ENCODE assay signal across 8 mouse cellular contexts in genomic region chrX:70476792-70477776, GRCm38 (mm10). TPM values are rescaled to one million over a fixed set of nuclear protein-coding genes. Genes with fewer than 3 reads are reported as not detected.
DNase-seq lines count a peak whose midpoint lies in the region; ATAC-seq lines count a peak whose summit lies in the region.

Tmem185a (minus strand) TSS chrX:70477180.

- H3K27ac ChIP-seq in hindbrain, embryonic 16.5 days (ENCODE audit: low read depth, low read length): peak within 1 kb of the TSS; percentile 84
- no peak within 1 kb of the TSS; the same call in 1 of the 2 replicates for H3K27ac ChIP-seq in macrophage

- H3K9ac ChIP-seq in hindbrain, embryonic 16.5 days (ENCODE audit: low read depth, low read length): peak within 1 kb of the TSS; percentile 71

- no peaks in the 10 kb centered on the region for H3K27me3 ChIP-seq in hindbrain, embryonic 16.5 days (replicated peaks; ENCODE audit: control insufficient read depth, insufficient read depth, low read length)

- peak; percentile 85 for DNase-seq in R1 (ENCODE audit: low read depth, low spot score)
- DNase-seq in cerebellum, postnatal 25 days: peak; percentile 90 to 92
- peak; percentile 77 for DNase-seq in gastrocnemius, adult 18-20 months (ENCODE audit: low spot score)
- peak; percentile 80 to 85 for DNase-seq in left cerebral cortex, adult 18-20 months (ENCODE audit: low spot score in 2 of 2)
- peak; percentile 87 for DNase-seq in right cerebral cortex, adult 18-20 months
- peak; percentile 19 for DNase-seq in urinary bladder, postnatal 10 days (ENCODE audit: low spot score)

- peak within 1 kb of the TSS; percentile 62 for H3K4me3 ChIP-seq in hindbrain, embryonic 16.5 days (ENCODE audit: low read length)
- peak within 1 kb of the TSS; percentile 51 for H3K4me3 ChIP-seq in macrophage (ENCODE audit: inconsistent target)

- peaks cover 4% of the 10 kb centered on the region; the same call in 1 of the 2 replicates for H3K4me1 ChIP-seq in hindbrain, embryonic 16.5 days (ENCODE audit: control insufficient read depth, insufficient read depth, low read depth, low read length)

- 19% methylated on average over 32 of the region's 42 CpGs for WGBS in hindbrain, embryonic 16.5 days
- WGBS in macrophage (ENCODE audit: missing documents): 11% methylated on average over 41 of the region's 42 CpGs

- H3K79me2 ChIP-seq in macrophage (ENCODE audit: inconsistent target): peaks cover 45% of the 10 kb centered on the region

- H3K9me3 ChIP-seq in hindbrain, embryonic 16.5 days (ENCODE audit: control insufficient read depth, low read length): no peaks in the 10 kb centered on the region

- H3K4me2 ChIP-seq in hindbrain, embryonic 16.5 days (ENCODE audit: low read length): peak within 1 kb of the TSS; percentile 57

- ATAC-seq in hindbrain, embryonic 16.5 days: peak; percentile 96

- no peaks in the 10 kb centered on the region for H3K36me3 ChIP-seq in hindbrain, embryonic 16.5 days (ENCODE audit: control insufficient read depth, insufficient read depth, low read length)
- H3K36me3 ChIP-seq in macrophage (ENCODE audit: inconsistent target): no peaks in the 10 kb centered on the region

RNA-seq across cellular contexts. Expression of gene Tmem185a, which starts in this region (rescaled TPM):
- 10 to 100 TPM; 34.3 to 40.5 TPM for total RNA-seq in gastrocnemius, adult 18-20 months (2021)
- 48.9 and 50.8 TPM in 2 replicates for polyA plus RNA-seq in hindbrain, embryonic 16.5 days (2015; fragmentation: Nextera tagmentation; extraction: Ambion mirVana)
- total RNA-seq in left cerebral cortex, adult 18-20 months (2021): 10 to 100 TPM; 56.1 to 63.9 TPM
- 1 to 10 TPM; 1.8 to 8.7 (median 4.3) TPM for total RNA-seq in macrophage (2018; cell fraction: chromatin; rRNA removed)
- 10 to 100 TPM; 19.9 to 28.2 (median 23.9) TPM for total RNA-seq in macrophage (2018; cell fraction: cytosol; rRNA removed)
- total RNA-seq in macrophage (2018; cell fraction: nucleus; rRNA removed): 10 to 100 TPM in 24 of 26 experiments, 1 to 10 TPM in 2; 7.5 to 23.5 (median 13.7) TPM
- polyA plus RNA-seq in macrophage (2018): 23.5 to 26.4 TPM (median 25.9 TPM) in 3 replicates

Comparison
In these comparisons a context has a peak if more than half of its experiments do, and no peak if none do; other contexts are left out.
1. DNase-seq: peak in every context shown above with its lines; median percentile 91 in cerebellum, postnatal 25 days; 87 in right cerebral cortex, adult 18-20 months; 85 in R1; 82 in left cerebral cortex, adult 18-20 months; 77 in gastrocnemius, adult 18-20 months; 19 in urinary bladder, postnatal 10 days.